Mouse (Mus musculus) lung, embryonic 16.5 days (tissue): ENCODE data around the gene Olfr112. TPM values are rescaled to one million over a fixed set of nuclear protein-coding genes. Genes with fewer than 3 reads are reported as not detected.
"Not testable (repeated sequence)": the region's sequence is repeated elsewhere in the genome, so short reads cannot be mapped to it uniquely, and the experiment has no call there.

Experiments
- ATAC-seq: fragments of 200-750 bp; cut with Nextera tagmentation; 2 replicates; pipeline ENCODE4 v1.8.0; 2017; ENCODE audit warnings: low read depth, mild to moderate bottlenecking, moderate library complexity
- H3K27ac ChIP-seq: fragments of 300-500 bp; sonication (generic); 2 replicates; pipeline ENCODE4 v1.5.1; 2014; ENCODE audit warnings: mild to moderate bottlenecking, control low read depth, low read length
- H3K27me3 ChIP-seq: fragments of 300-500 bp; sonication (generic); 2 replicates; pipeline ENCODE4 v1.6.1; 2014; ENCODE audit warnings: low read depth, low read length, mixed read lengths; ENCODE audit not compliant: control insufficient read depth, insufficient read depth
- H3K36me3 ChIP-seq: fragments of 300-500 bp; sonication (generic); 2 replicates; pipeline ENCODE4 v1.6.1; 2014; ENCODE audit warnings: low read length; ENCODE audit not compliant: control insufficient read depth, insufficient read depth
- H3K4me1 ChIP-seq: fragments of 300-500 bp; sonication (generic); replicated peaks from 2 replicates; pipeline ENCODE4 v1.6.1; 2014; ENCODE audit warnings: low read length, mixed read lengths; ENCODE audit not compliant: control insufficient read depth, insufficient read depth
- H3K4me2 ChIP-seq: fragments of 300-500 bp; sonication (generic); 2 replicates; pipeline ENCODE4 v1.6.1; 2014; ENCODE audit warnings: low read depth, low read length, control low read depth
- H3K4me3 ChIP-seq: fragments of 300-500 bp; sonication (generic); 2 replicates; pipeline ENCODE4 v1.5.1; 2014; ENCODE audit warnings: mild to moderate bottlenecking, low read length, control low read depth
- H3K9ac ChIP-seq: fragments of 300-500 bp; sonication (generic); 2 replicates; pipeline ENCODE4 v1.6.1; 2014; ENCODE audit warnings: low read length, control low read depth
- H3K9me3 ChIP-seq: fragments of 300-500 bp; sonication (generic); 2 replicates; pipeline ENCODE4 v1.6.1; 2016; ENCODE audit warnings: low read length; ENCODE audit not compliant: control insufficient read depth
- polyA plus RNA-seq: library from polyadenylated mRNA; unstranded; fragments of >200 nt; fragmentation: Nextera tagmentation; extraction: Ambion mirVana; gene quantifications from 2 replicates; pipeline ENCODE4 v1.2.1, GENCODE M21; 2015

The Olfr112 gene
- polyA plus RNA-seq, 1 experiment from 2014 or later = not detected

DNA sequence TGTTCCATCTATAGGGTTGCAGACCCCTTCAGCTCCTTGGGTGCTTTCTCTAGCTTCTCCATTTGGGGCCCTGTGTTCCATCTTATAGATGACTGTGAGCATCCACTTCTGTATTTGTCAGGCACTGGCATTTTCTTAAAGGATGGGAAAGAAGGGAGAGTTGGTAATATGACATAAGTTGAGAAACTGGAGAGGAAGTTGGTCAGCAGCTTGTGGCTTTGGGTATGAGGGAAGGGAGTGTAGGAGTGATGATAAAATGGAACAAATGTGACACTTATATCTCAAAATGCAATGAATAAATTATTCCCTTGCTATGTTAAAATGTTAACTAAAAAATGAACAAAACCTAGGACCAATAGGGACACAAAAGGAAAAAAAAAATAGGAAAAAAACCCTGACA, 44.6 kb downstream of the Olfr112 start:
- H3K4me2 ChIP-seq, H3K4me1 ChIP-seq, H3K9me3 ChIP-seq, H3K36me3 ChIP-seq, ATAC-seq, H3K27ac ChIP-seq, H3K9ac ChIP-seq, H3K27me3 ChIP-seq, H3K4me3 ChIP-seq: not testable (repeated sequence)

Other genes with a start within 250 kb of the Olfr112 start
- not detected in 2 replicates for gene Olfr103, start 229.8 kb downstream of the Olfr112 start, polyA plus RNA-seq
- gene Olfr104-ps, start 209.9 kb downstream of the Olfr112 start, polyA plus RNA-seq = not detected in 2 replicates
- gene Olfr105-ps, start 190.4 kb downstream of the Olfr112 start, polyA plus RNA-seq = not detected in 2 replicates
- gene Olfr106-ps, start 179.1 kb downstream of the Olfr112 start, polyA plus RNA-seq = not detected in 2 replicates
- gene Olfr107, start 170.2 kb downstream of the Olfr112 start, polyA plus RNA-seq = not detected in 2 replicates
- not detected in 2 replicates for gene Olfr108, start 124.0 kb downstream of the Olfr112 start, polyA plus RNA-seq
- not detected in 2 replicates for gene Olfr109, start 110.5 kb downstream of the Olfr112 start, polyA plus RNA-seq
- not detected in 2 replicates for gene H2-M2, start 85.9 kb downstream of the Olfr112 start, polyA plus RNA-seq
- not detected in 2 replicates for gene Olfr110, start 77.0 kb downstream of the Olfr112 start, polyA plus RNA-seq
- not detected in 2 replicates for gene Olfr111, start 61.4 kb downstream of the Olfr112 start, polyA plus RNA-seq
- not detected in 2 replicates for gene Olfr113, start 8.2 kb upstream of the Olfr112 start, polyA plus RNA-seq
- gene Olfr114, start 23.3 kb upstream of the Olfr112 start, polyA plus RNA-seq = not detected in 2 replicates
- not detected in 2 replicates for gene Olfr115, start 57.7 kb upstream of the Olfr112 start, polyA plus RNA-seq
- not detected in 2 replicates for gene Olfr116, start 57.7 kb upstream of the Olfr112 start, polyA plus RNA-seq
- not detected in 2 replicates for gene Olfr117, start 94.3 kb upstream of the Olfr112 start, polyA plus RNA-seq
- not detected in 2 replicates for gene Olfr118, start 97.5 kb upstream of the Olfr112 start, polyA plus RNA-seq
- not detected in 2 replicates for gene Olfr119, start 127.1 kb upstream of the Olfr112 start, polyA plus RNA-seq
- not detected in 2 replicates for gene Olfr120, start 152.4 kb upstream of the Olfr112 start, polyA plus RNA-seq
- gene Olfr121, start 179.4 kb upstream of the Olfr112 start, polyA plus RNA-seq = not detected in 2 replicates
- not detected in 2 replicates for gene Olfr122, start 199.2 kb upstream of the Olfr112 start, polyA plus RNA-seq
- gene Olfr123, start 224.1 kb upstream of the Olfr112 start, polyA plus RNA-seq = not detected in 2 replicates
- gene Olfr124, start 230.4 kb upstream of the Olfr112 start, polyA plus RNA-seq = not detected in 2 replicates